Mouse (Mus musculus): ENCODE measurements around the gene Ap3m1. TPM values are rescaled to one million over a fixed set of nuclear protein-coding genes. Genes with fewer than 3 reads are reported as not detected.

Gene Ap3m1
- polyA plus RNA-seq, 1 experiment from 2014 or later: 77.8 TPM

- 32% methylated on average over 1 of the region's 1 CpGs for WGBS
These were observed 12.0 kb upstream of the Ap3m1 start for GRCm38 (mm10) chr14:21064321-21064720.

GRCm38 (mm10) chr14:21062766-21063513 is 10.6 kb upstream of the Ap3m1 start:
- Histone ChIP-seq H3K27me3 (no peaks in the 10 kb centered on the region), H3K4me1 (peaks cover 8% of the 10 kb centered on the region), H3K9ac (no peak overlapping the region), H3K36me3 (no peaks in the 10 kb centered on the region), H3K4me3 (replicated peaks) (no peak overlapping the region), H3K4me2 (no peak overlapping the region), H3K9me3 (replicated peaks) (no peaks in the 10 kb centered on the region), H3K27ac (no peak overlapping the region)
- WGBS: 75% methylated on average over 5 of the region's 5 CpGs
- no peak for ATAC-seq (replicated peaks; ENCODE audit: low FRiP score)

More at GRCm38 (mm10) chr14:21064321-21064720, 12.0 kb upstream of the Ap3m1 start:
- Histone ChIP-seq H3K4me3 (replicated peaks) (no peak overlapping the region), H3K36me3 (no peaks in the 10 kb centered on the region), H3K9me3 (replicated peaks) (no peaks in the 10 kb centered on the region), H3K4me2 (no peak overlapping the region), H3K9ac (no peak overlapping the region), H3K27ac (no peak overlapping the region), H3K4me1 (peaks cover 8% of the 10 kb centered on the region), H3K27me3 (no peaks in the 10 kb centered on the region)
- no peak for ATAC-seq (replicated peaks; ENCODE audit: low FRiP score)

DNA sequence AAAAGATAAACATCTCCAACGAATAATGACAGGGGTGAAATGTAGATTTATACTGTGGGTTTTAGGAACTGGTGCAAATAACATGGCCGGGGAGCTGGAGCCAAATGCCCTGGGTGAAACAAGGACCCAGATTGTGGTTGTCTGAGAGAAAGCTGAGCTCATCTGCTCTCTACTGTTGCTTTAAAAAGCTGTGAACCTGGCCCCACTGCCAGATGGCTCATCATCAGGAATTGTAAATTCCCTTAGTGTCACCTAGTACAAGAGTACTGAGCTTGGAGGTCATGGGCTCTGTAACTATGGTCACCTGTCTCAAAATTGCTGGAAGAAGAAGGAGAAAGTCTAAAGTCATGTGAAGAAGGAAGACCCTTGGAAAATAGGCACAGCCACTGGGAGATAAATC is 6.7 kb upstream of the Ap3m1 start:
- Histone ChIP-seq H3K36me3 (0 out of 2 replicates have a peak, but pooled peaks cover 3% of the 10 kb centered on the region), H3K4me2 (no peak overlapping the region), H3K9me3 (replicated peaks) (no peaks in the 10 kb centered on the region), H3K4me3 (replicated peaks) (no peak overlapping the region), H3K27ac (no peak overlapping the region), H3K9ac (no peak overlapping the region), H3K27me3 (no peaks in the 10 kb centered on the region), H3K4me1 (no peaks in the 10 kb centered on the region)
- no peak for ATAC-seq (replicated peaks; ENCODE audit: low FRiP score)
- 78% methylated on average over 2 of the region's 2 CpGs for WGBS

- Histone ChIP-seq H3K4me2 (peak overlapping the region; percentile 90), H3K4me3 (replicated peaks) (peak overlapping the region; percentile 75), H3K9me3 (replicated peaks) (no peaks in the 10 kb centered on the region), H3K36me3 (0 out of 2 replicates have a peak, but pooled peaks cover 3% of the 10 kb centered on the region), H3K4me1 (peaks cover 12% of the 10 kb centered on the region), H3K9ac (no peak overlapping the region), H3K27me3 (no peaks in the 10 kb centered on the region), H3K27ac (no peak overlapping the region)
- no peak for ATAC-seq (replicated peaks; ENCODE audit: low FRiP score)
- whole genome bisulfite sequencing: 53% methylated on average over 7 of the region's 7 CpGs
These were observed 1.3 kb upstream of the Ap3m1 start for GRCm38 (mm10) chr14:21053586-21053985.

- Histone ChIP-seq H3K27me3 (no peaks in the 10 kb centered on the region), H3K4me3 (replicated peaks) (peak overlapping the region; percentile 75), H3K4me2 (peak overlapping the region; percentile 90), H3K9ac (peak overlapping the region; percentile 62), H3K27ac (peak overlapping the region; percentile 95), H3K4me1 (peaks cover 12% of the 10 kb centered on the region), H3K36me3 (0 out of 2 replicates have a peak, but pooled peaks cover 3% of the 10 kb centered on the region), H3K9me3 (replicated peaks) (no peaks in the 10 kb centered on the region)
- WGBS: 6% methylated on average over 8 of the region's 8 CpGs
- ATAC-seq (replicated peaks; ENCODE audit: low FRiP score): no peak
These were observed 843 bp upstream of the Ap3m1 start for GRCm38 (mm10) chr14:21053151-21053550.

DNA sequence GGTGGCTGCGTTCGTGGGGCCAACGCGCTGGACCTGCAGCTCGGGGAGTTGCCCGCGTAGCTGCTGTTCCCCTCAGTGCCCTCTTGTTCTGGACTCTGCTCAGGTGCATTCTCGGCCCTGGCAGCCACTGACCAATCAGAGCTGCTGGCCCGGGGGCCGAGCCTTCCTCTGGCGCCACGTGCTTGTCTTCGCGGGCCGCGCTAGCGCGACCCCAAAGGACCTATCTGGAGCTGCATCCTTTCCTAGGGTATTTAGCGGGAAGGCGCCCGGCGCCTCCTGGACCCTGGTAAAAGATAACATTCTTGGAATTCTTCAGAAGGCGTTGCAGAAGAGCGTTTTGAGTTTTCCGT is 448 bp upstream of the Ap3m1 start:
- peak overlapping the region; percentile 95 for H3K27ac ChIP-seq
- peak overlapping the region; percentile 75 for H3K4me3 ChIP-seq (replicated peaks)
- peaks cover 12% of the 10 kb centered on the region for H3K4me1 ChIP-seq
- ATAC-seq (replicated peaks; ENCODE audit: low FRiP score): peak; percentile 88
- peak overlapping the region; percentile 90 for H3K4me2 ChIP-seq
- H3K9me3 ChIP-seq (replicated peaks): no peaks in the 10 kb centered on the region
- WGBS: under 1% methylated on average over 25 of the region's 25 CpGs
- peak overlapping the region; percentile 62 for H3K9ac ChIP-seq
- 0 out of 2 replicates have a peak, but pooled peaks cover 3% of the 10 kb centered on the region for H3K36me3 ChIP-seq
- H3K27me3 ChIP-seq: no peaks in the 10 kb centered on the region

DNA sequence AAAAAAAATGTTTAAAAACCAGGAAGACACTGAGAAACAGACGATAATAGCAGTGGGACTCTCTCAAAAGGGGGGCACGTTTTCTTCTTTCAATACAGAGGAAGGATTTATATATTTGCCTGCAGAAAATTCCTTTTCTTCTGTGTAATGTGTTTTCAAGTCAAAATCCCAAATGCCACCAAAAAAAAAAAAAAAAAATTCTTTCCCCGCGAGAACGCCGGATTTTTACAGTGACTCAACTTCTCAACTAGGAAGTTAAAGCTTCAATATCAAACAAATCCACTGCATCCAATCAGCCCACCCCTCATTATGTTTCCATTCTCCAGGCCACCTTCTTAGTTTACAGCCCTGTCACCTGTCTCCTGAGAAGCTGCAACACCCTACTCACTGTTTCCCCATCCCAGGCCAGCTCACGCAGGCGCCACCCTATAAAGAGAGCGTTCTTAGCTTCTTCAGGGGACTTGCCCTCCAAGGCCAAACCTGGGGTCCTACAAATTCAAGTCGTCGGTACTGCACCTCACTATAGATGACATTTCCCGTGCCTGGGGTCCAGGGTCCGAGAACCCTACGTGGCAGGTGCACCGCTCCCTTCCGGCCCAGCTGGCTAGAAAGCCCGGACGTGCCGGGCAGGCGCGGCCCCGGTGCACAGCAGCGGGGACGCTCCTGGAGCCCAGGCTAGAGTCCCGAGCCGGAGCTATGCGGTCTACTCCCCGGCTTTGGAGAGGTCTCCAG is 762 bp downstream of the Ap3m1 start:
- H3K4me1 ChIP-seq: peaks cover 12% of the 10 kb centered on the region
- H3K9ac ChIP-seq: peak overlapping the region; percentile 62
- 6% methylated on average over 28 of the region's 28 CpGs for WGBS
- no peaks in the 10 kb centered on the region for H3K9me3 ChIP-seq (replicated peaks)
- peak overlapping the region; percentile 90 for H3K4me2 ChIP-seq
- ATAC-seq (replicated peaks; ENCODE audit: low FRiP score): peak; percentile 10; the same call in 1 of the 2 replicates
- no peaks in the 10 kb centered on the region for H3K27me3 ChIP-seq
- 0 out of 2 replicates have a peak, but pooled peaks cover 3% of the 10 kb centered on the region for H3K36me3 ChIP-seq
- H3K27ac ChIP-seq: peak overlapping the region; percentile 95
- H3K4me3 ChIP-seq (replicated peaks): peak overlapping the region; percentile 75

- Histone ChIP-seq H3K9ac (no peak overlapping the region), H3K4me3 (replicated peaks) (peak overlapping the region; percentile 75; the same call in 1 of the 2 replicates), H3K36me3 (0 out of 2 replicates have a peak, but pooled peaks cover 6% of the 10 kb centered on the region), H3K4me1 (peaks cover 12% of the 10 kb centered on the region), H3K4me2 (no peak overlapping the region; the same call in 1 of the 2 replicates), H3K27ac (no peak overlapping the region), H3K27me3 (no peaks in the 10 kb centered on the region), H3K9me3 (replicated peaks) (no peaks in the 10 kb centered on the region)
- no peak for ATAC-seq (replicated peaks; ENCODE audit: low FRiP score)
- WGBS: 80% methylated on average over 3 of the region's 3 CpGs
These were observed 1.6 kb downstream of the Ap3m1 start for GRCm38 (mm10) chr14:21050734-21051133.

DNA sequence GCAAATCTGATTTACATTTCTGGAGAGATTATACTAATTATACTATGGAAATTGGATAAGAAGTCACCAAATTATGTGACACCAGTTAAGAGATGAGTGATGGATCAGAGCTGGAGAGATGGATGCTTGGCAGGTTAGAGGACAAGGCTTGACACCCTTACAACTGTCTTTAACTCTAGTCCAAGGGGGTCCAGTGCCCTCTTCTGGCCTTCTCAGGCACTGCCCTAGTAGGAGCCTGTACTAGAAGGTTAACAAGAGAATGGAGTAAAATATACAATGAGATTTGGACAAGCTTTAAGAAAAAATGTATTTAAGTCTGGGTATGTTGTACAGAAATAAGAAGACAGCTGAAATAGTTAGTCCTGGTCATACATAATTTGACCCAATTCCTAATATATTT is 3.4 kb downstream of the Ap3m1 start:
- Histone ChIP-seq H3K9me3 (replicated peaks) (no peaks in the 10 kb centered on the region), H3K4me1 (peaks cover 12% of the 10 kb centered on the region), H3K27ac (no peak overlapping the region), H3K4me3 (replicated peaks) (no peak overlapping the region), H3K36me3 (0 out of 2 replicates have a peak, but pooled peaks cover 8% of the 10 kb centered on the region), H3K4me2 (no peak overlapping the region), H3K27me3 (no peaks in the 10 kb centered on the region), H3K9ac (no peak overlapping the region)
- ATAC-seq (replicated peaks; ENCODE audit: low FRiP score): no peak

DNA sequence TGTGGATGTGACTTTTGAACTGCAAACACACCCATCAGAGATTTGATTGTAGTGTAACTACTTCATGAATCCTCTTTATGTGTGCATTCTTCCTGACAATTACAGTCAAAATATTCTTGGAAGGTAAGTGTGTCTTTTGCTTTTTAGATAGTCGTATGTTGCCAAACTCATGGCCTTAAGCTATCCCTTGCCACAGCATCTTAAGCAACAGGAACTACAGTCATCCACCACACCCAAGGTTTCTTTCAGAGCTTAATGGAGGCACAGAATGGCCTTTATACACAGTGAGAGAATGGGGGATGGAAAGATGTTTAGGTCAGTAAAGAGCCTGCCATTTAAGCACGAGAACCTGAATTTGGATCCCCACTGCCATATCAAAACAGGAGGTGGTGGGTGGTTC is 4.5 kb downstream of the Ap3m1 start:
- no peak overlapping the region for H3K4me2 ChIP-seq
- H3K9ac ChIP-seq: no peak overlapping the region
- H3K36me3 ChIP-seq: peaks cover 8% of the 10 kb centered on the region; the same call in 1 of the 2 replicates
- ATAC-seq (replicated peaks; ENCODE audit: low FRiP score): no peak
- H3K4me1 ChIP-seq: peaks cover 3% of the 10 kb centered on the region; the same call in 1 of the 2 replicates
- WGBS: 88% methylated on average over 2 of the region's 2 CpGs
- H3K9me3 ChIP-seq (replicated peaks): no peaks in the 10 kb centered on the region
- no peak overlapping the region for H3K4me3 ChIP-seq (replicated peaks)
- no peaks in the 10 kb centered on the region for H3K27me3 ChIP-seq
- no peak overlapping the region for H3K27ac ChIP-seq

DNA sequence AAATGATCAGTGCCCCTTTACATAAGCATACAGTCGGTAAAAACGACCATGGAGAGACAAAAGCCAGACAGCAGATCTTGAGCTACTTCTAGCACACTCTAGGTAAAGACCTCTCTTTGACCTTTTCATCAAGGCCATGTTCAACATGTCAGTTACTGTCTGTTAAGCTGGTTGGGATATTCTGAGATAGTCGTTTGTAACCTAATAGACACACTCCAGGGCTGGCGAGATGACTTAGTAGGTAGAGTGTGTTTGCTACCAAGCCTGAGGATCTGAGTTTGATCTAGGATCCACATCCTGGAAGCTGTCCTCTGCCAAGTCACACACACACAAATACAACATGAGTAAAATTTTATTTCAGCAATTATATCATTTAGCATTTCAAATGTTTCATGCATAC is 12.7 kb downstream of the Ap3m1 start:
- H3K4me1 ChIP-seq: no peaks in the 10 kb centered on the region
- H3K9me3 ChIP-seq (replicated peaks): no peaks in the 10 kb centered on the region
- peaks cover 51% of the 10 kb centered on the region for H3K36me3 ChIP-seq
- no peak overlapping the region for H3K4me3 ChIP-seq (replicated peaks)
- 88% methylated on average over 4 of the region's 4 CpGs for WGBS
- ATAC-seq (replicated peaks; ENCODE audit: low FRiP score): no peak
- H3K27me3 ChIP-seq: no peaks in the 10 kb centered on the region
- H3K4me2 ChIP-seq: no peak overlapping the region
- H3K27ac ChIP-seq: no peak overlapping the region
- no peak overlapping the region for H3K9ac ChIP-seq

GRCm38 (mm10) chr14:21039077-21039476 is 13.2 kb downstream of the Ap3m1 start:
- Histone ChIP-seq H3K9me3 (replicated peaks) (no peaks in the 10 kb centered on the region), H3K4me3 (replicated peaks) (no peak overlapping the region), H3K4me2 (no peak overlapping the region), H3K36me3 (peaks cover 56% of the 10 kb centered on the region), H3K9ac (no peak overlapping the region), H3K27ac (no peak overlapping the region), H3K27me3 (no peaks in the 10 kb centered on the region), H3K4me1 (no peaks in the 10 kb centered on the region)
- WGBS: 88% methylated on average over 12 of the region's 12 CpGs
- ATAC-seq (replicated peaks; ENCODE audit: low FRiP score): no peak
